Mouse (Mus musculus): ENCODE data around the gene Ssbp2.

The Ssbp2 gene

GRCm38 (mm10) chr13:91536711-91537110 is 76.6 kb downstream of the Ssbp2 start:
- no peaks in the 10 kb centered on the region for H3K27me3 ChIP-seq (ENCODE audit: control insufficient read depth, insufficient read depth, low read length, poor library complexity, severe bottlenecking)
- peaks cover 2% of the 10 kb centered on the region; the same call in 1 of the 2 replicates for H3K36me3 ChIP-seq (ENCODE audit: control insufficient read depth, insufficient read depth, low read length, poor library complexity, severe bottlenecking)
- DNase-seq (ENCODE audit: low read depth, low spot score): no peak

DNA sequence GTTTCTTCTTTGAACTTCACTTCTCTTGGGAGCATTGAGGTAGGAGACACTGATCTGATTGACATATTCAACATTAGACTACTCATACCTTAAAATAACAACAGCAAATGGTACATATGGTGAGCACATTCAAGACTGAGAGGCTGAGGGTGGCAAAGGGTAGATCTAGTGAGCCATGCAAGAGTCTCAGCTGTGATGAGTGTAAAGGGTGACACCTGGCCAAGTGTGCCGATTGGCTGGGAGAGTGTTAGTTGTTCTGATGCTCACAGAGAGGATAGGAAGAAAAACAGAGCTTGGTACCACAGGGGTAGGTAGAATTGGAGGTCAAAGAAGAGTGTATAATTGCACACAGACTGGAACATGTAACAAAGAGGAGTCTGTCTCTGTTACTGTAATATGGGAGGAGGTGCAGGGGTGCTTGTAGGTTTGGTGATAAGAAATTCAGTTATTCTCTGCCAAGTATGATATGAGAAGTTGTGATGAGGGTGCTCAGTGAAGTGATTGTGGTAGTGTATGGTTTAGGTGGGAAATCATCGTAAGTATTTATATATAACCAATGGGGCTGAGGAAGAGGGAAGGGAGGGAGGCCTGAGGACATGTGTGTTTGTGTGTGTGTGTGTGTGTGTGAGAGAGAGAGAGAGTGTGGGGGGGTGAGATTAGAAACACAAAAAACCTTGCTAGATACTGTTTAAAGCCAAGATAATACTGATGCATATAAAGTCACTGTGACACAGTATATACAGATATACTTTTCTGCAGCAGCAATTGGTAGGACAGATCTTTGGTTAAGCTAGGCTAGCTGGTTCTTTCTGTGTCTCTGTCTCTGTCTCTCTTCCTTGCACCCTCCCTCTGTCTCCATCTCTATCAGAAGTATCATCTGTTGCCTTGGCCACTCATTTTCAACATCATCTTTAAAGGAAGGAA is 80.3 kb downstream of the Ssbp2 start:
- Histone ChIP-seq H3K36me3 (ENCODE audit: control insufficient read depth, insufficient read depth, low read length, poor library complexity, severe bottlenecking) (no peaks in the 10 kb centered on the region), H3K27me3 (ENCODE audit: control insufficient read depth, insufficient read depth, low read length, poor library complexity, severe bottlenecking) (no peaks in the 10 kb centered on the region)
- no peak for DNase-seq (ENCODE audit: low read depth, low spot score)

DNA sequence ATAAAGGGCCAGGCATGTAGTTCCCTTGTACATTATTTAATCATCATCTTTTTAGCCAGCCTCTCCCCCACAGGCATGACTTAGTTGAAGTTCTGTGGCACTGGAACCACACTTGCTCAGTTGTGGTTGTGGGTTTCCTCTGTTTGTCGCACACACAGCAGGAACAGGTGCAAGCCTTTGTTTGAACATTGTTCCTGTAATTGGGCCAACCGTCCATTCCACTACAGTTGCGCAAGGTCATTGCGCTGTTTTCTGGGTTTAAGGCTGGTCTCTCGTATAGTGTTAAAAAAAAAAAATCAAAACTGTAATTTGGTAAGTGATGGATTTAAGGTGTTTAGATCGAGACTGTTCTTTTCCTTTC is 81.0 kb downstream of the Ssbp2 start:
- no peaks in the 10 kb centered on the region for H3K36me3 ChIP-seq (ENCODE audit: control insufficient read depth, insufficient read depth, low read length, poor library complexity, severe bottlenecking)
- no peaks in the 10 kb centered on the region for H3K27me3 ChIP-seq (ENCODE audit: control insufficient read depth, insufficient read depth, low read length, poor library complexity, severe bottlenecking)
- peak; percentile 22 for DNase-seq (ENCODE audit: low read depth, low spot score)

DNA sequence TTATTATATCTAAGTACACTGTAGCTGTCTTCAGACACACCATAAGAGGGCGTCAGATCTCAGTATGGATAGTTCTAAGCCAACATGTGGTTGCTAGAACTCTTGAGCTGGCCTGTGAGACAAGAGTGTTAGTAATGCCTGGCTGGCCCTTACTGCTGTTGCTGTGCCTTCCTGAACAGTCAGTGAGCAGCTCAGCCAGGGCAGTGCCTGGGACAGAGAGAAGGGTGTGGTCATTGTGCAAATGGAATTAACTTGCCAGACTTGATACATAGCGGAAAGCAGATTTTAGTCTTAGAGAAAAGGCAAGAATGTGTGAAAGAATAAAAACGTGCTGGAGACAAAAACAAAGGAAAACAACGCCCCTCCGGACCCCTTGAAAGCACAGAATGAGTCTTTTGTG is 83.5 kb downstream of the Ssbp2 start:
- Histone ChIP-seq H3K36me3 (ENCODE audit: control insufficient read depth, insufficient read depth, low read length, poor library complexity, severe bottlenecking) (no peaks in the 10 kb centered on the region), H3K27me3 (ENCODE audit: control insufficient read depth, insufficient read depth, low read length, poor library complexity, severe bottlenecking) (no peaks in the 10 kb centered on the region)
- no peak for DNase-seq (ENCODE audit: low read depth, low spot score)

- Histone ChIP-seq H3K36me3 (ENCODE audit: control insufficient read depth, insufficient read depth, low read length, poor library complexity, severe bottlenecking) (no peaks in the 10 kb centered on the region), H3K27me3 (ENCODE audit: control insufficient read depth, insufficient read depth, low read length, poor library complexity, severe bottlenecking) (no peaks in the 10 kb centered on the region)
- no peak for DNase-seq (ENCODE audit: low read depth, low spot score)
Observed at GRCm38 (mm10) chr13:91564047-91564446, 104.0 kb downstream of the Ssbp2 start.

DNA sequence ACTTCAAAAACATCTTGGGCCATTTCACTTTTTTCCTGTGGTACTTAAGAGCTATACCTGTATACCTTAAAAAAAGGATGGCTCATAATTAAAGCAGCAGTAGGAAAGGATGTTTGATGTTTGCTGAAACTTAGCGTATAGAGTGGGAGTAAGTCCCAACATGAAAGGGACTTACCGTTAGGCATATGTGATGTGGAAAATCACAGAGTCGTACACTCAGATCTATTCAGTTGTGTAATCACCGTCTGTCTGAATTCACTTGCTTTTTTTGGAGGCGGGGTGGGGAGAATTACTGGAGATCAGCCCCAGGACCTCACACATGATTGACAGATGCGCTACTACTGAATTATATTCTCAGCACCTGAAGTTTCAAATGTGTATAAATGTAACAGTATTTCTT is 104.7 kb downstream of the Ssbp2 start:
- H3K36me3 ChIP-seq (ENCODE audit: control insufficient read depth, insufficient read depth, low read length, poor library complexity, severe bottlenecking): no peaks in the 10 kb centered on the region
- H3K27me3 ChIP-seq (ENCODE audit: control insufficient read depth, insufficient read depth, low read length, poor library complexity, severe bottlenecking): no peaks in the 10 kb centered on the region
- no peak for DNase-seq (ENCODE audit: low read depth, low spot score)

DNA sequence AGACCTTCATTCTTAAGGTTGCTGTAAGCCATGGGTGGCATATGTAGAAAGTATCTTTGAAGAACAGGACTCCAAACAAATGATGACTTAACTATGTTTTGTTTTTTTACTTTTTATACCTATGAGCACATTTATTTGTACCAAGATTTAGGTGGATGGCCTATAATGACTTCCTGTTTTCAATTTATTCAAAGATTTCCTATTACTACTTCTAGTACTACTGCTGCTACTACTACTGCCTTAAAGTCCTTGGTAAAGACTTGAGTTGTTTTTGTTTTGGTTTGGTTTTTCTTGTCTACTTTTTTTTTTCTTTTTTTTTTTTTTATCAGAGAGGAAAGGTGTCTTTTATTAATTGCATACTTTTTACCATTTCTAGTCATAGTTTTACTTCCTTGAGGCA is 121.4 kb downstream of the Ssbp2 start:
- Histone ChIP-seq H3K27me3 (ENCODE audit: control insufficient read depth, insufficient read depth, low read length, poor library complexity, severe bottlenecking) (no peaks in the 10 kb centered on the region), H3K36me3 (ENCODE audit: control insufficient read depth, insufficient read depth, low read length, poor library complexity, severe bottlenecking) (no peaks in the 10 kb centered on the region)
- DNase-seq (ENCODE audit: low read depth, low spot score): no peak

DNA sequence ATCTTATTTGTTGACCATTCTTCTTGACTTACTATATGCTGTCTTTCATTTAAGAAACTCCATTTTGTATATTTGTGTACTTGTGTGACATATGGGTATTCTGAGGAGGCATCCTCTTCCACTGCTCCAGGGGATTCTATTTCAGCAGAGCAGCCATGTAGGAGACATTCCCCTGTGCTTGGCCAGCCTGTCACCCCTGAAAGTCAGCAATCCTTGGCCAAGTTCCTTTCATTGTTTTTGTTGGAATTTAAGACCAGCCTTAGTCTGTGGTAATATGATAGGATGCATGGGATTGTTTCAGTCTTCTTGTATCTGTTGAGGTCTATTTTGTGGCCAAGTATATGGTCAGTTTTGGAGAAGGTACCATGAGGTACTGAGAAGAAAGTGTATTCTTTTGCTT is 122.1 kb downstream of the Ssbp2 start:
- H3K36me3 ChIP-seq (ENCODE audit: control insufficient read depth, insufficient read depth, low read length, poor library complexity, severe bottlenecking): no peaks in the 10 kb centered on the region
- DNase-seq (ENCODE audit: low read depth, low spot score): no peak
- H3K27me3 ChIP-seq (ENCODE audit: control insufficient read depth, insufficient read depth, low read length, poor library complexity, severe bottlenecking): no peaks in the 10 kb centered on the region

DNA sequence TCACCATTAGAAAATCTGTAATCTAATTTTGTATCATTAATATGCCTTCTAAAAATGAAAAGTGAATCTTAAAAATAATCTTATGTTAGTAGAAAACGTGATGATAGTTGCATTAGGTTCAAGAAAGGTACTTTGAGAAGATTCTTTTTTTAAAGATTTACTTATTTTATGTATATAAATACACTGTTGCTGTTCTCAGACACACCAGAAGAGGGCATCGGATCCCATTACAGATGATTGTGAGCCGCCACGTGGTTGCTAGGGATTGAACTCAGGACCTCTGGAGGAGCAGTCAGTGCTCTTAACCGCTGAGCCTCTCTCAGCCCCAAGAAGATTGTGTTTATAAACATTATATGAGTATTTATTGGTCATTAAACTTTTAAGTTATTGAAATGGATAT is 126.3 kb downstream of the Ssbp2 start:
- Histone ChIP-seq H3K36me3 (ENCODE audit: control insufficient read depth, insufficient read depth, low read length, poor library complexity, severe bottlenecking) (no peaks in the 10 kb centered on the region), H3K27me3 (ENCODE audit: control insufficient read depth, insufficient read depth, low read length, poor library complexity, severe bottlenecking) (no peaks in the 10 kb centered on the region)
- DNase-seq (ENCODE audit: low read depth, low spot score): no peak

DNA sequence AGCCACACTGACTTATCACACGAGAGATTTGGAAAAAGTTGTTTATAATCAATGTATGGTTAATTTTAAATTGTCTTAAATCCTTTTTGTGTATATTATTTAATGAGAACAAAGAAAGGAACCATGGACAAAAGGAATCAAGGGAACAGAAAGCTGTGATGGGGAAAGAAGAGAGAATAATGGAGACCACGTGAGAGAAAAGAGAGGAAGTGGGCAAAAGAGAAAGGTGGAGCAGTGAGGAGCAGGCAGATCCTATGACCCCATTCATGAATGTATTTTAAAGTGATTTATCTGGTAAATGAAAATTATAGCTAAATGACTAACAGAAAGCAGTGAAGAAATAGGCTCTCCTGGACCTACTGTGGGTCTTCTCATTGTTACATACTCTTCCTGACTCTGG is 128.4 kb downstream of the Ssbp2 start:
- no peaks in the 10 kb centered on the region for H3K36me3 ChIP-seq (ENCODE audit: control insufficient read depth, insufficient read depth, low read length, poor library complexity, severe bottlenecking)
- no peaks in the 10 kb centered on the region for H3K27me3 ChIP-seq (ENCODE audit: control insufficient read depth, insufficient read depth, low read length, poor library complexity, severe bottlenecking)
- DNase-seq (ENCODE audit: low read depth, low spot score): no peak

DNA sequence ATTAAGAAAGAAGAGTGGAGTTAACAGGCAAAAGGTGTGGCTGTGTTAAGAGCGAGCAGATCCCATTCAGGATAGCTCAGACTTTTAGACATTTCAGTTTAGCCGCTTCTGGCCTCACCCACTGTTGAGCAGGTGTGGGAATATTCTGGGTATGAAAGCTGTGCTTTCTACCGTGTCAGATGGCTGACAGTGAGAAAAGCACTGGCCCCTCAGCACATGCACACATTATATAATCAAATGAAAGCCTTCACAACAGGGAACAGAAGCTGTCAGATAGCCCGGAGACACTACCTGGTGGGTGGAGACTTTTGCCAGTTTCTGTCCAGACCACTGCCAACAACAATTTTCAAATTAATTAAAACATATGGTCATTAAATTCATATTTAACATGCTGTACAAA is 131.8 kb downstream of the Ssbp2 start:
- no peak for DNase-seq (ENCODE audit: low read depth, low spot score)
- Histone ChIP-seq H3K27me3 (ENCODE audit: control insufficient read depth, insufficient read depth, low read length, poor library complexity, severe bottlenecking) (no peaks in the 10 kb centered on the region), H3K36me3 (ENCODE audit: control insufficient read depth, insufficient read depth, low read length, poor library complexity, severe bottlenecking) (no peaks in the 10 kb centered on the region)

- peak; percentile 12 for DNase-seq (ENCODE audit: low read depth, low spot score)
- Histone ChIP-seq H3K36me3 (ENCODE audit: control insufficient read depth, insufficient read depth, low read length, poor library complexity, severe bottlenecking) (no peaks in the 10 kb centered on the region), H3K27me3 (ENCODE audit: control insufficient read depth, insufficient read depth, low read length, poor library complexity, severe bottlenecking) (no peaks in the 10 kb centered on the region)
Observed at GRCm38 (mm10) chr13:91595284-91595683, 135.2 kb downstream of the Ssbp2 start.

- DNase-seq (ENCODE audit: low read depth, low spot score): peak; percentile 81
- Histone ChIP-seq H3K36me3 (ENCODE audit: control insufficient read depth, insufficient read depth, low read length, poor library complexity, severe bottlenecking) (no peaks in the 10 kb centered on the region), H3K27me3 (ENCODE audit: control insufficient read depth, insufficient read depth, low read length, poor library complexity, severe bottlenecking) (no peaks in the 10 kb centered on the region)
Observed at GRCm38 (mm10) chr13:91599594-91599993, 139.5 kb downstream of the Ssbp2 start.

DNA sequence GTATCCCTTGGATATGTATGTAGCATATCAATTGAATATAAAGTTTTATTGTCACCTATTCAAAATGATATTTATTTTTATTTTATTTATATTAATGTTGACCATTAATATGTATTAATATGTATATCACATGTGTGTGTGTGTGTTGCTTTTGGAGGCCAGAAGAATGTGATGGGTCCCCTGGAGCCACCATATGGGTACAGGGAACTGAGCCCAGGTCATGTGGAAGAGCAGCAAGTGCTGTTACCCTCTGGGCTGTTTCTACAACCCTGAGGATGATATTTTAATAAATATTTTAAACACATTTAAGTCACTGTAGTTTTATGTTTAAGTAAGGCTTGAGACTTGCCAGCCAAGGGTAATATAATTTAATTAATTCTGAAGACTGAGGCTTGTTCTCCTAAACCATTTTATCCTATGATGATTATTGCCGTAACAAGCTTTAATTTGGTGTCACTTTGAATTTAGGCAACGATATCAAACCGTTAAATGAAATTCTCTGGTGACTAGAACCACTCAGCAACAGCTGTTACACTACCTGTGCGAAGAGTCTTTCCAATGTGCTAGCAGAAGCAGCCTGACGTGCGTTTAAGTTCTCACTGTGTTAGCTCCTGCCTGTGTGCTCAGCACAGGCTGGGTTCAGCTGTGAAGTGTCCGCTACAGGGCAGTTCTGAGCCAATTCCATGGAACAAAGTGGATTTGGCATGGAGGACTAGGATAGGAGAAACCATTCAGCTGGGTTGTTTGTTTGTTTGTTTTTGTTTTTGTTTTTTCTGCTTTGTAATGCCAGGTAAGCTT is 145.2 kb downstream of the Ssbp2 start:
- H3K36me3 ChIP-seq (ENCODE audit: control insufficient read depth, insufficient read depth, low read length, poor library complexity, severe bottlenecking): no peaks in the 10 kb centered on the region
- H3K27me3 ChIP-seq (ENCODE audit: control insufficient read depth, insufficient read depth, low read length, poor library complexity, severe bottlenecking): no peaks in the 10 kb centered on the region
- no peak for DNase-seq (ENCODE audit: low read depth, low spot score)

DNA sequence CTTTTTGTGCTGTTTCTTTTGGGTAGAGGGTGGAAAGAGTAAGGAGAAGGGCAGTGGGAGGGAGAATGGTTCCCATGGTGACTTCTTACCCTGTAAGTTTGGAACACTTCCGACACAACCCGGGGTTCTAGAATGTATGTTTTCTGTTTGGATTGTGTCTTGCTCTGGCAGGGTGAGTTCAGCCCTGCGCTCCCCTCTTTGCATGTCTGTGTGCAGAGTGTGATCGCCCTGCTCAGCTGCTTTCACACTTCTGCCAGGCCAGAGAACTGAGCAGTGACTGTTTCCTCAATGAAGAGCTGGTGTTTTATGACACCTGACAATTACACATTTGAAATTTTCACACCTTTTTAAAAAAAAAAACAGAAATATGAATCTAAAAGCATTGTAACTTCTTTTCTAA is 150.5 kb downstream of the Ssbp2 start:
- H3K27me3 ChIP-seq (ENCODE audit: control insufficient read depth, insufficient read depth, low read length, poor library complexity, severe bottlenecking): no peaks in the 10 kb centered on the region
- no peaks in the 10 kb centered on the region for H3K36me3 ChIP-seq (ENCODE audit: control insufficient read depth, insufficient read depth, low read length, poor library complexity, severe bottlenecking)
- no peak for DNase-seq (ENCODE audit: low read depth, low spot score)
